Mouse (Mus musculus) small intestine, adult 2 months (tissue): ENCODE data around the gene Syt2.

Experiments used
- CTCF ChIP-seq: fragments of 200-500 bp; IDR thresholded peaks from 2 replicates; pipeline ENCODE4 v1.5.1; 2012; ENCODE audit warnings: low read depth, mild to moderate bottlenecking, control low read depth, inconsistent platforms, low read length, moderate library complexity, mixed read lengths; ENCODE audit not compliant: insufficient replicate concordance, insufficient read length; ENCODE audit errors: extremely low read depth
- POLR2A ChIP-seq: fragments of 200-500 bp; IDR thresholded peaks from 2 replicates; pipeline ENCODE4 v1.6.1; 2012; ENCODE audit warnings: low read depth, mild to moderate bottlenecking, control low read depth, inconsistent platforms, low read length, moderate library complexity

GRCm38 (mm10) chr1:134733659-134734058 lies 87.2 kb downstream of the Syt2 start:
- TF ChIP-seq POLR2A (no peak), CTCF (no peak)
